Mouse (Mus musculus): ENCODE measurements around the gene Ttll13.

Gene Ttll13

GRCm38 (mm10) chr7:80261372-80261990, 15.3 kb downstream of the Ttll13 start:
- no peak for DNase-seq (ENCODE audit: extremely low read depth, insufficient read length, low spot score)

DNA sequence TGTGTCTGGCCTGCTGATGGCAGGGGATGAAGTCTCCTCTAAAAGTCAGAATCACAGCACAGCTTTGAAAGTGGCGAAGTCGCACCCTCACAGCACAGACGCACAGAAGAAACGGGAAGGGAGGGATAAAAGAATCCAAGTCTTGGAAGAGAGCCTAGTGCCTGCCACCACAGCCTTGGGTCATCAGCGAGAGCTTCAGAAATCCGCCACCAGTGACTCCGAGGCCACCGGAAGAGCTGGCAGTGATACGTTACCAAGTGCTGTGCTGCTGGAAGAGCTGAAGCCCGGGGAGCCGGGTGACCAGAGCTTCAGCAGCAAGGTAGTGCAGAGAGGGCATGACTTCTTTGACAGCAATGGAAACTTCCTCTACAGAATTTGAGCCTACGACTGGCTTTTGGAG, 18.4 kb downstream of the Ttll13 start:
- no peak for DNase-seq (ENCODE audit: extremely low read depth, insufficient read length, low spot score)

- no peak for DNase-seq (ENCODE audit: extremely low read depth, insufficient read length, low spot score)
These were observed 21.6 kb downstream of the Ttll13 start for GRCm38 (mm10) chr7:80267764-80268163.

- peak; percentile 87 for DNase-seq (ENCODE audit: extremely low read depth, insufficient read length, low spot score)
These were observed 22.9 kb downstream of the Ttll13 start, which contains the start of gene Vps33b for GRCm38 (mm10) chr7:80268897-80269750. Gene Vps33b (plus strand): TSS chr7:80269649.

GRCm38 (mm10) chr7:80269751-80270255, 23.6 kb downstream of the Ttll13 start:
- no peak for DNase-seq (ENCODE audit: extremely low read depth, insufficient read length, low spot score)

GRCm38 (mm10) chr7:80273456-80273855, 27.3 kb downstream of the Ttll13 start:
- DNase-seq (ENCODE audit: extremely low read depth, insufficient read length, low spot score): no peak

DNA sequence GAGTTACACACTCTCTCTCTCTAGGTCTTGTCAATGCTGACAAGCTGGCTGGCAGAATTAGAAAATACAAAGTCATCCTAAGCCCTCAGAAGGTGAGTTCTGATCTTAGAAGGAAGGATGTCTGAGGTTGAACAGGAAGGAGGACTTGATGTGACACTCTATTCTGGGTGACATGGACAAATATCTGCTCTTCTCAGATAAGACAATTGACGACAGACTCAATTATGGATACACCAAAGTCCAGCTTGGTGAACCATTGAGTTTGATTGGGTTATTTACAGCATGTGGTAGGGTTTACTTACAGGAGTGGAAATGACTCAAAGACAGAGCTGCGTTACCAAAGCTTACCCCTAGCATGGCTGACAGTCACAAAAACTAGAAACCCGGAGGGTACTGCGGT, 30.2 kb downstream of the Ttll13 start:
- no peak for DNase-seq (ENCODE audit: extremely low read depth, insufficient read length, low spot score)

- DNase-seq (ENCODE audit: extremely low read depth, insufficient read length, low spot score): no peak
These were observed 33.9 kb downstream of the Ttll13 start for GRCm38 (mm10) chr7:80280032-80280431.

DNA sequence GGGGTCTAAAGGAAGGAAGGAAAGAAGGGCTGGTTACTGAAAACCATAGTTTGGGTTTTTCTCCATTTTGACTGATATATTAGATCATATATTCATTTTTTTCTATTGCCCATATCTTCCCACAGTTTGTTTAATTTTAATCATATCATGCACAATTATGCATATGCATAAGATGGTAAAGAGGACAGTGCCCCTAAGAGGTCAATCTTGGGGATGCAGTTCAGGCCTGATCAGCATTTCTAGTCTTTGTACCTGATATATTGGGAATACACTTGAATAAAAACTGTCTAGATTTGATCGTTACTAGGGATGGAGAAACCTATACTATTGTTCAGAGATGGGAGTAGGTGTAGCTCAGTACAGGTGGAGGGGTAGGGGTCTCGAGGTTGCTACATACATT, 34.8 kb downstream of the Ttll13 start:
- no peak for DNase-seq (ENCODE audit: extremely low read depth, insufficient read length, low spot score)

GRCm38 (mm10) chr7:80281646-80282045, 35.5 kb downstream of the Ttll13 start:
- DNase-seq (ENCODE audit: extremely low read depth, insufficient read length, low spot score): no peak

GRCm38 (mm10) chr7:80283226-80283918, 37.2 kb downstream of the Ttll13 start:
- no peak for DNase-seq (ENCODE audit: extremely low read depth, insufficient read length, low spot score)

DNA sequence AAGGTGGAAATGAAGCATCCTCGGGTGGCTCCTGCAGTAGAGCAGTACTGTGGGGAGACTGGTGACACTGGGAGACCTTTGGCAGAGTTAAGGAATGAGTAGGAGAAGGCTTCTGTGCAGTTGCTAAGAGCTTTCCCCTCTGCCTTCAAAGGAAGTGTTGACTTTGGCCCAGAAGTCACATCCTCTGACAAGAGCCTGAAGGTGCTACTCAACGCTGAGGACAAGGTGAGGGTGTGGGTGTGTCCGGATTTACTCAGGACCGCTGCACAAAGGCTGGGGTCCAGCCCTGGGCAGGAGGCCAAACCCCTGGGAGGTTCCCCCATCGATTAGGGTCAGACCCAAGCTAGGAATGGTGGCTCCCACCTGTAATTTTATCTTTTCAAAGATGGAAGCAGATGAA, 38.2 kb downstream of the Ttll13 start:
- DNase-seq (ENCODE audit: extremely low read depth, insufficient read length, low spot score): no peak

GRCm38 (mm10) chr7:80285725-80286124, 39.5 kb downstream of the Ttll13 start:
- DNase-seq (ENCODE audit: extremely low read depth, insufficient read length, low spot score): no peak

GRCm38 (mm10) chr7:80287736-80288135, 41.6 kb downstream of the Ttll13 start:
- DNase-seq (ENCODE audit: extremely low read depth, insufficient read length, low spot score): no peak

DNA sequence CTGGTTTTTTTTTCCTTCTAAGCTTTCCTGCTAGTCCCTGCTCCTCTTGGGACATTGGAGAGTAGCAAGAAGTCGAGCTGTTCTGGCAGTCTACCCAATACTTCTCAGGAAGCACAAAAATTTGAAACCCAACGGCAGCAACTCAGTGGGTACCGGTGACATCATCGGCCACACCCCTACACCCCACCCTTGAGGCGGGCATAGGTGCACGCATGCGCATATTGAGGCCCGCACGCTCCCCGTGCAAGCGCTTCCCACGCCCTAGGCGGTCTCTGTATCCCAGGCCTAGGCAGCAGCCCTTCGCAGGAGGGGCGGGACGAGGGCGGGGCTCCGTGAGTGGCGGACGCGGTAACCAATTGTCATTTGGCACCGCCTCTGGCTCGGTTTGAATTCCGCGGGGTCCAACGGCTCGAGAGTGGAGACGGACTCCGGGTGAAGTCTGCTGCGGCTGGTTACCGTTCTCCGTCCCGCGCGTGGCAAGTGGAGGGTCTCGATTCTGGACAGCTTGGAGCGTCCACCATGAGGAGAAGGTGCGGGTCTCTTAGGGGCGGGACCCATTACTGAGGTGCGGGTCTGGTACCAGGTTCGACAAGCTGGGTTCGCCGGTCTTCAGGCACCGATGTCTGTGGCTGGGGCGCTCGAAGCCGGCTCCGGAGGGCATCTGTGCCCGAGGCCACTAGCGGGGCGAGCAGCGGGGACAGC, 48.0 kb downstream of the Ttll13 start, which contains the start of gene Prc1:
TSS of gene Prc1 (plus strand) at position 389 of the 702 bp plus-strand sequence.
- DNase-seq (ENCODE audit: extremely low read depth, insufficient read length, low spot score): peak; percentile 99

GRCm38 (mm10) chr7:80294764-80295648, 48.8 kb downstream of the Ttll13 start:
- no peak for DNase-seq (ENCODE audit: extremely low read depth, insufficient read length, low spot score)

GRCm38 (mm10) chr7:80296462-80296861, 50.3 kb downstream of the Ttll13 start:
- DNase-seq (ENCODE audit: extremely low read depth, insufficient read length, low spot score): no peak

GRCm38 (mm10) chr7:80297041-80297440, 50.9 kb downstream of the Ttll13 start:
- DNase-seq (ENCODE audit: extremely low read depth, insufficient read length, low spot score): peak; percentile 44

DNA sequence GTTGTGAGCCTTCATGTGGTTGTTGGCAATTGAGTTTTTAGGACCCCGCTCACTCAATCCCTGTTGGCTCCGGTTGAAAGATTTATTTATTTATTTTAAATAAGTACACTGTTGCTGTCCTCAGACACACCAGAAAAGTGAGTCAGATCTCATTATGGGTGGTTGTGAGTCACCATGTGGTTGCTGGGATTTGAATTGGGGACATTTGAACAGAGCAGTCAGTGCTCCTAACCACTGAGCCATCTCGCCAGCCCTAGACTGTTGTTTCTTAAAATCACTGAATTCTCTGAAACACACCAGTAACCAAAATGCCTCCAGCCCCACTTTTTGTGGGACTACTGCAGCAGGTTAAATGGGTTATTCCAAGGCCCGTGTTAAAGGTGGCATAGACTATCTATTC, 52.6 kb downstream of the Ttll13 start:
- DNase-seq (ENCODE audit: extremely low read depth, insufficient read length, low spot score): peak; percentile 70

DNA sequence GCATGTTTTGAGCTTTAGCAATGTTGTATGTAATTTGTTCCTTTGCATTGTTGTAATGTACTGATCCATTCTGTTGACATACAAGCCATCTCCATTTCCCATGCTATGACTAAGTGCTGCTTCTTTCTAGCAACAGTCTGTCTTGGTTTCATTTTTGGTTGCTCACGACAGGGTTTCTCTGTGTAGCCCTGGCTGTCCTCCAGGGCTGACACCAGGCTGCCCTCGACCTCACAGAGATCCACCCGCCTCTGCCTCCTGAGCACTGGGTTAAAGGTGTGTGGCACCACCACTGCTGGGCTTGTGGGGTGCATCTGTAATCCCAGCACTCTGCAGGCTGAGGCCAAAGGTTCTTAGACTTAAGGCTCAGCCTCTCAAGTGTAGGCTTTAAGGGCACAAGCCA, 53.4 kb downstream of the Ttll13 start:
- peak; percentile 56 for DNase-seq (ENCODE audit: extremely low read depth, insufficient read length, low spot score)

Data from 3134 (cell line).